Mouse (Mus musculus) MEL (cell line): ENCODE data around the gene Stat2. TPM values are rescaled to one million over a fixed set of nuclear protein-coding genes. Genes with fewer than 3 reads are reported as not detected.

Experiments used
- DNase-seq: peaks from one replicate; pipeline ENCODE4 v3.0.0; 2011; ENCODE audit warnings: low read depth, low spot score
- H3K27ac ChIP-seq: 2 replicates; pipeline ENCODE4 v1.5.1; 2012; ENCODE audit warnings: low read depth, mild to moderate bottlenecking, control low read depth, low read length, moderate library complexity; ENCODE audit not compliant: control insufficient read depth
- H3K27me3 ChIP-seq, 2 experiments: fragments of 150-350 bp in 1 of 2; sonication (generic) in 1 of 2; 2 replicates each; pipeline ENCODE4 v1.6.1; 2012; ENCODE audit warnings: low read length in 2 of 2, mild to moderate bottlenecking in 2 of 2, improper control_type of control experiment in 1 of 2, moderate library complexity in 1 of 2; ENCODE audit not compliant: insufficient read depth in 2 of 2, control insufficient read depth in 1 of 2
- H3K36me3 ChIP-seq, 2 experiments: 2 replicates each; pipeline ENCODE4 v1.6.1; 2012 to 2014; ENCODE audit warnings: low read length in 2 of 2, improper control_type of control experiment in 1 of 2, inconsistent platforms in 1 of 2, mild to moderate bottlenecking in 1 of 2; ENCODE audit not compliant: insufficient read depth in 2 of 2, control insufficient read depth in 1 of 2
- H3K4me1 ChIP-seq, 2 experiments: fragments of 150-350 bp in 1 of 2; sonication (generic) in 1 of 2; 2 replicates each; pipeline ENCODE4 v1.6.1; 2012; ENCODE audit warnings: low read length in 2 of 2, improper control_type of control experiment in 1 of 2, mild to moderate bottlenecking in 1 of 2; ENCODE audit not compliant: insufficient read depth in 2 of 2, control insufficient read depth in 1 of 2
- H3K4me3 ChIP-seq, 2 experiments: fragments of 150-350 bp in 1 of 2; sonication (generic) in 1 of 2; 2 replicates each; pipeline ENCODE4 v1.5.1; 2012; ENCODE audit warnings: low read depth in 2 of 2, low read length in 2 of 2, mild to moderate bottlenecking in 2 of 2, moderate library complexity in 2 of 2, control low read depth in 1 of 2, improper control_type of control experiment in 1 of 2; ENCODE audit not compliant: control insufficient read depth in 1 of 2, insufficient read depth in 1 of 2
- H3K79me2 ChIP-seq: 2 replicates; pipeline ENCODE4 v1.6.1; 2012; ENCODE audit warnings: mild to moderate bottlenecking, low read length, moderate library complexity; ENCODE audit not compliant: control insufficient read depth, poor library complexity, insufficient read depth
- H3K9ac ChIP-seq: 2 replicates; pipeline ENCODE4 v1.6.1; 2012; ENCODE audit warnings: low read depth, mild to moderate bottlenecking, control low read depth, low read length, moderate library complexity; ENCODE audit not compliant: control insufficient read depth, poor library complexity, severe bottlenecking
- H3K9me3 ChIP-seq: fragments of 150-350 bp; sonication (generic); replicated peaks from 2 replicates; pipeline ENCODE4 v1.6.1; 2012; ENCODE audit warnings: mild to moderate bottlenecking, low read length, improper control_type of control experiment, moderate library complexity; ENCODE audit not compliant: insufficient read depth
- BHLHE40 ChIP-seq: IDR thresholded peaks from 2 replicates; pipeline ENCODE4 v1.6.1; 2012; ENCODE audit warnings: low read depth, mild to moderate bottlenecking, inconsistent platforms, low read length, improper control_type of control experiment, borderline replicate concordance
- CHD1 ChIP-seq: IDR thresholded peaks from 2 replicates; pipeline ENCODE4 v1.6.1; 2012; ENCODE audit warnings: low read depth, mild to moderate bottlenecking, inconsistent platforms, low read length, improper control_type of control experiment
- CHD2 ChIP-seq: IDR thresholded peaks from 2 replicates; pipeline ENCODE4 v1.6.1; 2011; ENCODE audit warnings: low read length, improper control_type of control experiment
- CTCF ChIP-seq, 3 experiments: IDR thresholded peaks in 2 of 3; conservative IDR thresholded peaks in 1 of 3; 2 replicates each; pipeline ENCODE4 v1.5.1; 2011 to 2012; ENCODE audit warnings: low read length in 3 of 3, low read depth in 2 of 3, mild to moderate bottlenecking in 2 of 3, improper control_type of control experiment in 1 of 3, inconsistent platforms in 1 of 3, mixed read lengths in 1 of 3, moderate library complexity in 1 of 3; ENCODE audit not compliant: control insufficient read depth in 1 of 3, insufficient read depth in 1 of 3, poor library complexity in 1 of 3, severe bottlenecking in 1 of 3
- E2F4 ChIP-seq: IDR thresholded peaks from 2 replicates; pipeline ENCODE4 v1.6.1; 2011; ENCODE audit warnings: low read depth, low read length, improper control_type of control experiment, borderline replicate concordance
- ELF1 ChIP-seq: IDR thresholded peaks from 2 replicates; pipeline ENCODE4 v1.6.1; 2014; ENCODE audit warnings: low read depth, mild to moderate bottlenecking, inconsistent platforms, low read length, improper control_type of control experiment, moderate library complexity
- ETS1 ChIP-seq: IDR thresholded peaks from 2 replicates; pipeline ENCODE4 v1.6.1; 2012; ENCODE audit warnings: low read depth, mild to moderate bottlenecking, inconsistent platforms, low read length, improper control_type of control experiment, moderate library complexity
- GABPA ChIP-seq: IDR thresholded peaks from 2 replicates; pipeline ENCODE4 v1.6.1; 2012; ENCODE audit warnings: low read depth, mild to moderate bottlenecking, inconsistent platforms, low read length, improper control_type of control experiment, moderate library complexity
- GATA1 ChIP-seq: IDR thresholded peaks from 2 replicates; pipeline ENCODE4 v1.6.1; 2011; ENCODE audit warnings: low read depth, low read length, improper control_type of control experiment
- HCFC1 ChIP-seq: IDR thresholded peaks from 2 replicates; pipeline ENCODE4 v1.6.1; 2012; ENCODE audit warnings: low read depth, mild to moderate bottlenecking, inconsistent platforms, low read length, improper control_type of control experiment, moderate library complexity
- MAFK ChIP-seq: IDR thresholded peaks from 2 replicates; pipeline ENCODE4 v1.6.1; 2011; ENCODE audit warnings: low read depth, mild to moderate bottlenecking, low read length, improper control_type of control experiment, borderline replicate concordance
- MAX ChIP-seq: IDR thresholded peaks from 2 replicates; pipeline ENCODE4 v1.6.1; 2011; ENCODE audit warnings: low read length, improper control_type of control experiment
- MAZ ChIP-seq: IDR thresholded peaks from 2 replicates; pipeline ENCODE4 v1.6.1; 2012; ENCODE audit warnings: low read depth, mild to moderate bottlenecking, inconsistent platforms, low read length, improper control_type of control experiment
- MXI1 ChIP-seq: IDR thresholded peaks from 2 replicates; pipeline ENCODE4 v1.6.1; 2011; ENCODE audit warnings: mild to moderate bottlenecking, low read depth, low read length, improper control_type of control experiment
- NRF1 ChIP-seq: IDR thresholded peaks from 2 replicates; pipeline ENCODE4 v1.6.1; 2014; ENCODE audit warnings: low read depth, mild to moderate bottlenecking, inconsistent platforms, low read length, improper control_type of control experiment, moderate library complexity; ENCODE audit not compliant: poor library complexity, insufficient read depth, severe bottlenecking
- POLR2AphosphoS5 ChIP-seq: IDR thresholded peaks from 2 replicates; pipeline ENCODE4 v1.6.1; 2012; ENCODE audit warnings: low read depth, borderline replicate concordance, mild to moderate bottlenecking, inconsistent platforms, low read length, moderate library complexity, mixed read lengths
- RAD21 ChIP-seq: IDR thresholded peaks from 2 replicates; pipeline ENCODE4 v1.6.1; 2011; ENCODE audit warnings: mild to moderate bottlenecking, low read depth, low read length, improper control_type of control experiment
- SIN3A ChIP-seq: IDR thresholded peaks from 2 replicates; pipeline ENCODE4 v1.6.1; 2012; ENCODE audit warnings: low read length, improper control_type of control experiment, inconsistent platforms
- SMC3 ChIP-seq: IDR thresholded peaks from 2 replicates; pipeline ENCODE4 v1.6.1; 2011; ENCODE audit warnings: low read depth, low read length, improper control_type of control experiment
- TBP ChIP-seq: IDR thresholded peaks from 2 replicates; pipeline ENCODE4 v1.8.0; 2011; ENCODE audit warnings: low read depth, low read length, improper control_type of control experiment
- TCF12 ChIP-seq: IDR thresholded peaks from 2 replicates; pipeline ENCODE4 v1.6.1; 2014; ENCODE audit warnings: low read depth, mild to moderate bottlenecking, inconsistent platforms, low read length, improper control_type of control experiment, moderate library complexity
- USF1 ChIP-seq: IDR thresholded peaks from 2 replicates; pipeline ENCODE4 v1.6.1; 2014; ENCODE audit warnings: low read depth, mild to moderate bottlenecking, inconsistent platforms, low read length, improper control_type of control experiment, moderate library complexity
- ZC3H11A ChIP-seq: IDR thresholded peaks from 2 replicates; pipeline ENCODE4 v1.6.1; 2012; ENCODE audit warnings: low read depth, mild to moderate bottlenecking, inconsistent platforms, low read length, improper control_type of control experiment
- ZNF384 ChIP-seq: IDR thresholded peaks from 2 replicates; pipeline ENCODE4 v1.6.1; 2012; ENCODE audit warnings: low read depth, mild to moderate bottlenecking, inconsistent platforms, low read length, improper control_type of control experiment
- polyA plus RNA-seq, 2 experiments: library from polyadenylated mRNA; stranded (reverse) in 1 of 2; unstranded in 1 of 2; fragments of >175 nt in 1 of 2; fragments of >200 nt in 1 of 2; gene quantifications; 2 replicates each; pipeline versions ENCODE4 v1.2.1 to v1.2.4; 2012; ENCODE audit warnings: low replicate concordance in 2 of 2, low read depth in 1 of 2; ENCODE audit not compliant: insufficient read length in 2 of 2, insufficient read depth in 1 of 2, missing spikeins in 1 of 2
- total RNA-seq: library from RNA; depleted of rRNA; stranded (reverse); fragments of 300-350 nt; gene quantifications from 2 replicates; pipeline ENCODE4 v1.2.3, GENCODE M21; 2012

Gene Stat2
- total and polyA plus RNA-seq, 3 experiments = 3.6 to 6.6 TPM; not detected in 1

GRCm38 (mm10) chr10:128280943-128281342, 10.6 kb downstream of the Stat2 start:
- no peaks in the 10 kb centered on the region for H3K27me3 ChIP-seq
- no peaks in the 10 kb centered on the region for H3K36me3 ChIP-seq
- no peak for DNase-seq
- no peak overlapping the region for H3K9ac ChIP-seq
- H3K79me2 ChIP-seq = no peaks in the 10 kb centered on the region
- H3K4me3 ChIP-seq = no peak overlapping the region
- TF ChIP-seq ZNF384 (no peak), GABPA (no peak), GATA1 (no peak)
- no peaks in the 10 kb centered on the region for H3K9me3 ChIP-seq
- no peaks in the 10 kb centered on the region for H3K4me1 ChIP-seq
- H3K27ac ChIP-seq = no peak overlapping the region

GRCm38 (mm10) chr10:128281682-128282081, 11.3 kb downstream of the Stat2 start:
- Histone ChIP-seq H3K79me2 (no peaks in the 10 kb centered on the region), H3K27me3 (no peaks in the 10 kb centered on the region), H3K9ac (no peak overlapping the region), H3K36me3 (no peaks in the 10 kb centered on the region), H3K27ac (no peak overlapping the region), H3K4me1 (no peaks in the 10 kb centered on the region), H3K9me3 (no peaks in the 10 kb centered on the region), H3K4me3 (no peak overlapping the region)
- TF ChIP-seq RAD21 (no peak), TCF12 (no peak), NRF1 (no peak), MAFK (no peak), USF1 (no peak), ETS1 (no peak), ZC3H11A (no peak), MAZ (no peak)
- DNase-seq = no peak

GRCm38 (mm10) chr10:128282886-128283450, 12.6 kb downstream of the Stat2 start:
- DNase-seq = no peak
- Histone ChIP-seq H3K36me3 (no peaks in the 10 kb centered on the region), H3K9ac (no peak overlapping the region), H3K27me3 (no peaks in the 10 kb centered on the region), H3K4me1 (no peaks in the 10 kb centered on the region), H3K9me3 (no peaks in the 10 kb centered on the region), H3K27ac (no peak overlapping the region), H3K79me2 (no peaks in the 10 kb centered on the region), H3K4me3 (no peak overlapping the region)
- no peak for TF ChIP-seq POLR2AphosphoS5
- TF ChIP-seq ZC3H11A = no peak
- TF ChIP-seq CHD2 = no peak
- TF ChIP-seq E2F4 = no peak
- no peak for TF ChIP-seq MAX
- no peak for TF ChIP-seq MXI1
- no peak for TF ChIP-seq RAD21
- no peak for TF ChIP-seq MAFK
- TF ChIP-seq NRF1 = no peak
- no peak for TF ChIP-seq MAZ
- no peak for TF ChIP-seq HCFC1
- no peak for TF ChIP-seq USF1
- TF ChIP-seq BHLHE40 = no peak
- no peak for TF ChIP-seq ELF1
- TF ChIP-seq SIN3A = no peak
- no peak for TF ChIP-seq SMC3
- no peak for TF ChIP-seq TBP
- no peak for TF ChIP-seq CHD1
- TF ChIP-seq CTCF (IDR thresholded peaks at IDR 0.05 in 2 of 3, conservative IDR thresholded peaks at IDR 0.05 in 1 of 3; ENCODE audit: control insufficient read depth in 1 of 3, insufficient read depth in 1 of 3, low read depth in 2 of 3, low read length in 3 of 3, poor library complexity in 1 of 3, severe bottlenecking in 1 of 3) = no peak
- no peak for TF ChIP-seq GABPA
